Mouse (Mus musculus): ENCODE results near the gene Ppm1j.
"Not testable (repeated sequence)": the region's sequence is repeated elsewhere in the genome, so short reads cannot be mapped to it uniquely, and the experiment has no call there.

Ppm1j gene

DNA sequence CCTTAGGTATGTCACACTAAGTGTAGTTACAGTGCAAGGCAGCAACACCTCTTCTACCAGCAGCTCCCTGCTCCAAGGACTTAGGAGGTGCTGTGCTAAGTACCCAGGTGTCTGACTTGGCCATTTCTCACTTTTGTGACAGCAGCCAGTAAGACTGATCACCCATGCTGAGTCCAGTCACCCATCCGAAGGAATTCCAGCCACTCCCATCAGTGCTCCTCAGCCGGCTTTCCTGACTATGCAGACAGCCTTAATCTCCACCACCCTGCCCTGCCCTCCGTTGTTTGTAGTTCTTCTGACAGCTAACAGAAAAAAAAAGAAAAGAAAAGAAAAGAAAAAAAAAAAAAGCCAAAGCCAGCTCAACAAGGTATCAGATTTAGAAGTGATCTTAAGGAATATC lies 30.9 kb downstream of the Ppm1j start:
- DNase-seq (ENCODE audit: inconsistent age in 2 of 2, low spot score in 1 of 2) = no peak

- no peak for DNase-seq (ENCODE audit: inconsistent age in 2 of 2, low spot score in 1 of 2)
These were observed 31.4 kb downstream of the Ppm1j start for GRCm38 (mm10) chr3:104812254-104812653.

- DNase-seq (ENCODE audit: inconsistent age in 2 of 2, low spot score in 1 of 2) = not testable (repeated sequence)
These were observed 32.4 kb downstream of the Ppm1j start for GRCm38 (mm10) chr3:104813227-104813626.

DNA sequence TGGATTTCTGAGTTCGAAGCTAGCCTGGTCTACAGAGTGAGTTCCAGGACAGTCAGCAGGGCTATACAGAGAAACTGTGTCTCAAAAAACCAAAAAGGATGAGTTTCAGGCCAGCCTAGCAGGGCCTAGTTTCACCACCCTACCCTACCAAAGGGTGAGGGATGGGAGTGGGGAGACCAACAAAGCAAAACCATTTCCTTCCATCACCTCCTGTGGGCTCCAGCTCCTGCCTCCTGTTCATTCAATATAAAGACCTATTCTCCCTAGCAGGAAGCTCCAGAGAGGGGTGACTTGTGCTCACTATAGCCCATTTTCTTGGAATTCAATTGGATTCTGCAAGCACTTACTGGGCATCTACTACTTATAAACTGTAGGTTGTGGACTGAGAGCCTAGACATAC lies 33.9 kb downstream of the Ppm1j start:
- no peak for DNase-seq (ENCODE audit: inconsistent age in 2 of 2, low spot score in 1 of 2)

- no peak for DNase-seq (ENCODE audit: inconsistent age in 2 of 2, low spot score in 1 of 2)
These were observed 34.5 kb downstream of the Ppm1j start for GRCm38 (mm10) chr3:104815346-104815745.

- DNase-seq (ENCODE audit: inconsistent age in 2 of 2, low spot score in 1 of 2) = no peak
These were observed 35.3 kb downstream of the Ppm1j start for GRCm38 (mm10) chr3:104816130-104816529.

DNA sequence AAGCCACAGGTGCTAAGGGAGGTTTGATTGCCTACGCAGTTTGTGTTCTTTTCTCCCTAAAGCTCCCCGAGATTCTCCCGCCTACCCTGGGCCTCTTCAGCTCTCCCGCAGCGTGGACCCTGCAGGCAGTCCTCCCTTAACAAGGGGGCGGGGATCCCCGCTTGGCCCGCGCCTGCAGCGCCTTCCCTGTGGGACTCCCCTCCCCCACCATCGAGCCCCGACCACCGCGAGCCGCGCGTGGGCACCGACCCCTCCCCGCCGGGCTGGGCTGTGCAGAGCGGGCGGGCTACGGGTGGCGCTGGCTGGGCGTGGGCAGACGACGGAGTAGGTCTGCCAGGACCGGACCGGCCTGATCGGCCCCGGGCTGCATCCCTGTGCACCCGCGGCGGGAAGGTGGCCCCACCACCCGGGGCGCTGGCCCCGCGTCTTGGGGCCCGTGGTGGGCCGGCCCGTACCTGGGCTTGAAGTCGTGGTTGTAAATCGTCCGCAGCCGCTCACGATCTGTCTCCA lies 36.7 kb downstream of the Ppm1j start:
- DNase-seq (ENCODE audit: inconsistent age in 2 of 2, low spot score in 1 of 2) = peak; percentile 71 to 90

GRCm38 (mm10) chr3:104817991-104818748 lies 37.3 kb downstream of the Ppm1j start, which contains the start of gene Mov10:
Mov10 (minus strand) TSS chr3:104818563.
- DNase-seq (ENCODE audit: inconsistent age in 2 of 2, low spot score in 1 of 2) = peak; percentile 74 to 91

GRCm38 (mm10) chr3:104818749-104819134 lies 37.9 kb downstream of the Ppm1j start:
- no peak for DNase-seq (ENCODE audit: inconsistent age in 2 of 2, low spot score in 1 of 2)

- DNase-seq (ENCODE audit: inconsistent age in 2 of 2, low spot score in 1 of 2) = no peak
These were observed 39.6 kb downstream of the Ppm1j start for GRCm38 (mm10) chr3:104820426-104820825.

- DNase-seq (ENCODE audit: inconsistent age in 2 of 2, low spot score in 1 of 2) = no peak
These were observed 41.6 kb downstream of the Ppm1j start for GRCm38 (mm10) chr3:104822413-104822812.
